Mouse (Mus musculus) urinary bladder, postnatal 10 days (tissue): Measurements from ENCODE around the gene Eif4e3.

Source experiments
- DNase-seq: peaks from one replicate; pipeline ENCODE4 v3.0.0; 2022; ENCODE audit warnings: low spot score

The Eif4e3 gene

GRCm38 (mm10) chr6:99666318-99667171 lies at the start of gene Eif4e3, which contains the start of gene Gm20696:
Gene Eif4e3, minus strand, starts transcription at chr6:99666771.
Gene Gm20696, minus strand, starts transcription at chr6:99666797.
- DNase-seq, result no peak

DNA sequence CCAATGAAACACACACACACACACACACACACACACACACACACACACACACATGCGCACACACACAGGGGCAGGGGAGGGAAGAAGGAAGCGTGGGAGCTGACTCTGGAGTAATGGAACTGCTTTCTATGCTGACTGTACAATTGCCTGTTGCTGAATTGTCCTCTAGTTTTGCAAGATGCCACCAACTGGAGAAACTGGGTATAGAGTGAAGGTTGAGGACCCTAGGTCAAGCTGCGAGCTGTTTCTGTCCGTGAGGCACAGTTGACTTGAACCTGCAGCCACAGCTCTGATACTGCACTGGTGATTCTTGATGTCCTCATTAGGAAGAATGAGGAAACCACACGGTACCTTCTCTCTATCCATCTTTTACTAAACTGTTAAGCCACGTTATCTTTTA lies 49.3 kb upstream of the Eif4e3 start:
- DNase-seq, result no peak

DNA sequence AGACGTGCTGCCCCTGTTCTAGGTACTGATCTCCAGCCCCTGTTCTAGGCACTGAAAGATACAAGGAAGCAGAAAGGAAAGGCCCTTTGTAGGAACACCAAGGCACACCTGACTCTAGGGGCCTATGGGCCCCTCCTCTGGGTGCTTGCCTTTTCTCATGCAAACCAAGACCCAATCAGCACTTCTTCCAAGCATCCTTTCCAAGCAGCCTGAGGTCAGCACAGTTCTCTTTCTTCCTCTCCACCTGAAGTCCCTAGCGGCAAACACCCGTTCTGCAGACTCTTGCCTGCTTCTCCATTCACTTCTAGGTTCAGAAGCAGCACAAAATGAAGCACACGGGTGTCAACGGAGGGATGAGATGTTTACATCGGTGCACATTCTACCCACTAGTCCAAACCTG lies 48.6 kb upstream of the Eif4e3 start:
- DNase-seq, result no peak

- DNase-seq, result no peak
These were observed 46.7 kb upstream of the Eif4e3 start for GRCm38 (mm10) chr6:99713256-99713655.

GRCm38 (mm10) chr6:99711576-99712101 lies 45.1 kb upstream of the Eif4e3 start:
- DNase-seq, result no peak

GRCm38 (mm10) chr6:99700484-99700883 lies 33.9 kb upstream of the Eif4e3 start:
- no peak for DNase-seq

GRCm38 (mm10) chr6:99692916-99693841 lies 26.6 kb upstream of the Eif4e3 start:
- DNase-seq, result no peak

- no peak for DNase-seq
These were observed 25.8 kb upstream of the Eif4e3 start, which contains the start of gene Gpr27 for GRCm38 (mm10) chr6:99692206-99692915. Gene Gpr27, plus strand, starts transcription at chr6:99692679.

DNA sequence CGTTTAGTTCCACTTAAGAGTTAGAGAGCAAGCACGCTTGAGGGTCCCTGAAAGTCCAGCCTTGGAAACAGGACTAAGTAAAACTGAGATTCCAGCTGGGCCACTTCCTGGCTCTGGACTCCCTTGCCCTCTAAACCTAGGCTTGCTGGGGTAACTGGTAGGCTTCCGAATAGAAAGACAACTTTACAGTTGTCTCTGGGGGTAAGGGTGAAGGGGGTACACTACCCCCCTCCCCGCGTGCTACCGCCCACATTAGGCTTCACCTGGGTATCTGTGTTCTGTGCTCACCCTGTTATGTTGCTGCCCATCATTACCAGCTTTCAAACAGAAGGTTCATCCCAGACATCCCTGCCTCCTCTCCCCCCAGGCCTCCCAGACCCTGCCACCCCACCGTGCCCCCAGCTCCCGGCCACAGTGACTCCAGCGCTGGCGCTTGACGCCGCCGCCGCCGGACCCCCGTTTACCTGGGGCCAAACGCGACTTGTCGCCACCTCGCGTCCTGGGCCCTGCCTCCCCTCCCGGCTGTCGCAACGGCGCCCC lies 25.2 kb upstream of the Eif4e3 start:
- no peak for DNase-seq

- DNase-seq, result no peak
These were observed 21.9 kb upstream of the Eif4e3 start for GRCm38 (mm10) chr6:99688513-99688912.

- DNase-seq, result no peak
These were observed 18.3 kb upstream of the Eif4e3 start for GRCm38 (mm10) chr6:99684899-99685298.

DNA sequence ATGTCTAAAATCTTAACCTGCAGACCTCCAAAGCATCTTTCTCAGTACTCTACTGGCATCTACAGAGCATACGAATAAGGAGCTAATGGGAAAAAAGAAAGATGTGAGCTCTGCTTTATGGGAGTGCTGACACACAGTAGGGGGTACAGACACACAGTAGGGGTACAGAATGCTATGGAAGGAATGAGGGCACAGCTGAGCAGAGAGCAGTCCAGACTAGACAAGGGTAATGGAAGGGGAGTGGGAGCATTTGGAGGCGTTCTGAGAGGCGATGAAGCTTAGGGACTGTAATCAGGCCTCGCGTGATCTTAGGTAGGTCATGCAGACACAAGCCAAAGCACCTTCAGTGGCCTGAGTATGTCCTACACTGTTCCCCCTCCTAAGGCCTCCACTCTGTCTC lies 17.4 kb upstream of the Eif4e3 start:
- DNase-seq, result no peak

DNA sequence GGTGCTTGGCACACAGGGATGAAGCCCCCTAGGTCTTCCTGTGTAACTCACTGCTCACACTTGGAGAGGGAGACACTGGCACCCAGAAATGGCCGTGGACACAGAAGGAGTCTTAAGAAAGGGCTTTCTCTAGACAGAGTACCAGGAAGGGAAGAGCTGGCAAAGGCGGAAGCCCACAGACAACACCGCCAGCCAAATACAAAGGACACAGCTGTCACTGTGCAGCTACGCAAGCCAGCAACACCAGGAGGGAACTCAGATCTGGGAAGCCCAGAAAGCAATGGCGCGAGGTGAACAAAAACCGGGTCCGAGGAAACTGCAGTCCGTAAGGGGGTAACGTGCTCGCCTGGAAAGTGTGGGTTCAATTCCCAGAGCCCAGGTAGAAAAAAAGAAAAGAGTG lies 11.5 kb upstream of the Eif4e3 start:
- DNase-seq, result no peak

- DNase-seq, result no peak
These were observed 10.8 kb upstream of the Eif4e3 start for GRCm38 (mm10) chr6:99677325-99677724.

GRCm38 (mm10) chr6:99674482-99674881 lies 7.9 kb upstream of the Eif4e3 start:
- no peak for DNase-seq

GRCm38 (mm10) chr6:99671768-99672167 lies 5.2 kb upstream of the Eif4e3 start:
- no peak for DNase-seq

- DNase-seq, result no peak
These were observed 4.0 kb upstream of the Eif4e3 start for GRCm38 (mm10) chr6:99670481-99671119.

DNA sequence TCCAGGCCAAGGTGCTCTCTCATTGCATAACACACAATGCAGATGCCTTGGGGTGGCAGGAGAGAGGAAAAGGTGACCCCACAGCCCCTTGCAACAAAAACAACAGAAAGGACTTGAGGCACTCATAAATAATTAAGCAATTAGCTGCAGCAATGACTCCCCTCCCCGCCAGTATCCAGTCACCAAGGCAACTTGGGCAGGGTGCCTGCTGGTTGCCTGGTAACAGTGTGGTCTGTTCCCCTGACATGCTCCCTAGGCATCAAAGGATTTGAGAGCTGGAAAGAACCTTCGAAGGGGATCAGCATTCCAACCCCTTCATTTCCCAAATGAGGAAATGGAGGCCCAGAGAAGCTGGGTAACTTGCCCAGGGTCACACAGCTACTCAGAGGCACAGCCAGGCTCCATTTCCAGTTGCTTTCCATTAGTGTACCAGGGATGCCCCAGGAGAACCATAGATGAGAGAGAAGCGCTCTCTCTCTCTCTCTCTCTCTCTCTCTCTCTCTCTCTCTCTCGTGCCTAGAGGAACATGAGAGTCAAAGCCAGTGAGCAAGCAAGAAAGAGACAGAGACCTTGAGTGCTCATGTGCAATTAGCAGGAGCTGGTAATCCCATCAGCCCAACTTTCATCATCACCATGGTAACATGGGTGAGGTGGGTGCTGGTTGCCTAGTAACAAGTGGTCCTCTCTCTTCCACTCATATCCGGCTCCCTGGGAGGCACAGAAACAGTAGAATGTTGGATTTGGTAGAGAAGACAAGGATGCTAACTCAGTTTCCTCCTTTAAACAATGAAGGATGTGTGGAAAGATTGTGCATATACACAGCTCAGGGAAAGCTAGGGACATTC lies 3.1 kb upstream of the Eif4e3 start:
- no peak for DNase-seq

GRCm38 (mm10) chr6:99667290-99667689 lies 719 bp upstream of the Eif4e3 start:
- DNase-seq, result no peak
